Mouse (Mus musculus): Measurements from ENCODE around the gene Sct. TPM values are rescaled to one million over a fixed set of nuclear protein-coding genes. Genes with fewer than 3 reads are reported as not detected.
A peak's percentile ranks its signal among the peaks of the same experiment; 100 is the strongest.

Gene Sct
- polyA plus RNA-seq, 1 experiment from 2014 or later: 0.64 TPM

- no peak overlapping the region for H3K27ac ChIP-seq (ENCODE audit: poor library complexity, severe bottlenecking)
- H3K4me3 ChIP-seq: no peak overlapping the region
- H3K4me2 ChIP-seq: no peak overlapping the region
- no peaks in the 10 kb centered on the region for H3K27me3 ChIP-seq (replicated peaks)
- no peak overlapping the region for H3K9ac ChIP-seq
- no peak for ATAC-seq (ENCODE audit: insufficient number of reproducible peaks, low FRiP score)
- H3K36me3 ChIP-seq: peaks cover 90% of the 10 kb centered on the region
- WGBS: 89% methylated on average over 4 of the region's 4 CpGs
- no peaks in the 10 kb centered on the region for H3K9me3 ChIP-seq (replicated peaks)
- no peaks in the 10 kb centered on the region for H3K4me1 ChIP-seq (replicated peaks)
These were observed 25.6 kb upstream of the Sct start for GRCm38 (mm10) chr7:141304537-141304936.

GRCm38 (mm10) chr7:141302702-141303268, 23.9 kb upstream of the Sct start:
- Histone ChIP-seq H3K27ac (ENCODE audit: poor library complexity, severe bottlenecking) (no peak overlapping the region), H3K4me2 (no peak overlapping the region), H3K36me3 (peaks cover 82% of the 10 kb centered on the region), H3K9ac (no peak overlapping the region), H3K9me3 (replicated peaks) (no peaks in the 10 kb centered on the region), H3K27me3 (replicated peaks) (no peaks in the 10 kb centered on the region), H3K4me1 (replicated peaks) (no peaks in the 10 kb centered on the region), H3K4me3 (no peak overlapping the region)
- WGBS: 95% methylated on average over 1 of the region's 1 CpGs
- no peak for ATAC-seq (ENCODE audit: insufficient number of reproducible peaks, low FRiP score)

- H3K36me3 ChIP-seq: peaks cover 81% of the 10 kb centered on the region
- no peak overlapping the region for H3K27ac ChIP-seq (ENCODE audit: poor library complexity, severe bottlenecking)
- H3K9me3 ChIP-seq (replicated peaks): no peaks in the 10 kb centered on the region
- no peaks in the 10 kb centered on the region for H3K4me1 ChIP-seq (replicated peaks)
- WGBS: 91% methylated on average over 9 of the region's 9 CpGs
- ATAC-seq (ENCODE audit: insufficient number of reproducible peaks, low FRiP score): no peak
- no peak overlapping the region for H3K4me3 ChIP-seq
- peaks cover under 1% of the 10 kb centered on the region; the same call in 1 of the 2 replicates for H3K27me3 ChIP-seq (replicated peaks)
- H3K9ac ChIP-seq: no peak overlapping the region
- no peak overlapping the region for H3K4me2 ChIP-seq
These were observed 22.5 kb upstream of the Sct start for GRCm38 (mm10) chr7:141301386-141301785.

- H3K4me3 ChIP-seq: no peak overlapping the region
- H3K9me3 ChIP-seq (replicated peaks): no peaks in the 10 kb centered on the region
- no peak overlapping the region for H3K9ac ChIP-seq
- H3K27ac ChIP-seq (ENCODE audit: poor library complexity, severe bottlenecking): no peak overlapping the region
- H3K4me2 ChIP-seq: no peak overlapping the region
- H3K4me1 ChIP-seq (replicated peaks): peaks cover 9% of the 10 kb centered on the region
- ATAC-seq (ENCODE audit: insufficient number of reproducible peaks, low FRiP score): no peak
- H3K36me3 ChIP-seq: peaks cover 60% of the 10 kb centered on the region
- H3K27me3 ChIP-seq (replicated peaks): peaks cover 22% of the 10 kb centered on the region
- WGBS: 93% methylated on average over 8 of the region's 8 CpGs
These were observed 20.2 kb upstream of the Sct start for GRCm38 (mm10) chr7:141299175-141299574.

GRCm38 (mm10) chr7:141297926-141298650, 19.2 kb upstream of the Sct start:
- H3K27ac ChIP-seq (ENCODE audit: poor library complexity, severe bottlenecking): no peak overlapping the region
- H3K4me2 ChIP-seq: no peak overlapping the region
- WGBS: 64% methylated on average over 3 of the region's 3 CpGs
- peaks cover 19% of the 10 kb centered on the region for H3K4me1 ChIP-seq (replicated peaks)
- H3K9me3 ChIP-seq (replicated peaks): no peaks in the 10 kb centered on the region
- no peak for ATAC-seq (ENCODE audit: insufficient number of reproducible peaks, low FRiP score)
- H3K27me3 ChIP-seq (replicated peaks): peaks cover 33% of the 10 kb centered on the region
- no peak overlapping the region for H3K9ac ChIP-seq
- no peak overlapping the region for H3K4me3 ChIP-seq
- H3K36me3 ChIP-seq: peaks cover 50% of the 10 kb centered on the region

- H3K4me3 ChIP-seq: peak overlapping the region; percentile 37
- H3K27ac ChIP-seq (ENCODE audit: poor library complexity, severe bottlenecking): no peak overlapping the region
- 5% methylated on average over 22 of the region's 22 CpGs for WGBS
- H3K4me1 ChIP-seq (replicated peaks): peaks cover 29% of the 10 kb centered on the region
- no peaks in the 10 kb centered on the region for H3K9me3 ChIP-seq (replicated peaks)
- ATAC-seq (ENCODE audit: insufficient number of reproducible peaks, low FRiP score): no peak
- H3K4me2 ChIP-seq: peak overlapping the region; percentile 74
- peaks cover 18% of the 10 kb centered on the region; the same call in 1 of the 2 replicates for H3K36me3 ChIP-seq
- peak overlapping the region; percentile 34; the same call in 1 of the 2 replicates for H3K9ac ChIP-seq
- H3K27me3 ChIP-seq (replicated peaks): peaks cover 62% of the 10 kb centered on the region
These were observed 15.5 kb upstream of the Sct start for GRCm38 (mm10) chr7:141294479-141294878.

GRCm38 (mm10) chr7:141293852-141294471, 15.0 kb upstream of the Sct start:
- peak overlapping the region; percentile 74 for H3K4me2 ChIP-seq
- peaks cover 29% of the 10 kb centered on the region for H3K4me1 ChIP-seq (replicated peaks)
- no peaks in the 10 kb centered on the region for H3K9me3 ChIP-seq (replicated peaks)
- peaks cover 13% of the 10 kb centered on the region; the same call in 1 of the 2 replicates for H3K36me3 ChIP-seq
- ATAC-seq (ENCODE audit: insufficient number of reproducible peaks, low FRiP score): no peak
- under 1% methylated on average over 53 of the region's 53 CpGs for WGBS
- peaks cover 62% of the 10 kb centered on the region for H3K27me3 ChIP-seq (replicated peaks)
- peak overlapping the region; percentile 37 for H3K4me3 ChIP-seq
- peak overlapping the region; percentile 34 for H3K9ac ChIP-seq
- H3K27ac ChIP-seq (ENCODE audit: poor library complexity, severe bottlenecking): no peak overlapping the region

- H3K4me1 ChIP-seq (replicated peaks): peaks cover 29% of the 10 kb centered on the region
- no peak overlapping the region for H3K27ac ChIP-seq (ENCODE audit: poor library complexity, severe bottlenecking)
- no peak for ATAC-seq (ENCODE audit: insufficient number of reproducible peaks, low FRiP score)
- H3K36me3 ChIP-seq: peaks cover 11% of the 10 kb centered on the region; the same call in 1 of the 2 replicates
- H3K9me3 ChIP-seq (replicated peaks): no peaks in the 10 kb centered on the region
- H3K4me3 ChIP-seq: peak overlapping the region; percentile 51
- WGBS: 35% methylated on average over 15 of the region's 15 CpGs
- peak overlapping the region; percentile 91 for H3K4me2 ChIP-seq
- H3K27me3 ChIP-seq (replicated peaks): peaks cover 62% of the 10 kb centered on the region
- no peak overlapping the region; the same call in 1 of the 2 replicates for H3K9ac ChIP-seq
These were observed 13.9 kb upstream of the Sct start for GRCm38 (mm10) chr7:141292583-141293388.

- 3% methylated on average over 43 of the region's 46 CpGs for WGBS
- Histone ChIP-seq H3K36me3 (peaks cover 4% of the 10 kb centered on the region; the same call in 1 of the 2 replicates), H3K4me1 (replicated peaks) (peaks cover 29% of the 10 kb centered on the region), H3K9me3 (replicated peaks) (no peaks in the 10 kb centered on the region), H3K27me3 (replicated peaks) (peaks cover 62% of the 10 kb centered on the region), H3K4me2 (peak within 1 kb of the TSS; percentile 91), H3K27ac (ENCODE audit: poor library complexity, severe bottlenecking) (no peak within 1 kb of the TSS), H3K9ac (peak within 1 kb of the TSS; percentile 45; the same call in 1 of the 2 replicates), H3K4me3 (peak within 1 kb of the TSS; percentile 51)
- no peak for ATAC-seq (ENCODE audit: insufficient number of reproducible peaks, low FRiP score)
These were observed 13.1 kb upstream of the Sct start, which contains the start of gene Drd4 for GRCm38 (mm10) chr7:141291921-141292582. Gene Drd4 (plus strand): TSS chr7:141292006.

GRCm38 (mm10) chr7:141288042-141288441, 9.1 kb upstream of the Sct start:
- H3K9me3 ChIP-seq (replicated peaks): no peaks in the 10 kb centered on the region
- H3K36me3 ChIP-seq: no peaks in the 10 kb centered on the region
- no peak overlapping the region for H3K27ac ChIP-seq (ENCODE audit: poor library complexity, severe bottlenecking)
- no peak overlapping the region for H3K4me3 ChIP-seq
- H3K9ac ChIP-seq: no peak overlapping the region
- ATAC-seq (ENCODE audit: insufficient number of reproducible peaks, low FRiP score): no peak
- peaks cover 29% of the 10 kb centered on the region for H3K27me3 ChIP-seq (replicated peaks)
- WGBS: 71% methylated on average over 3 of the region's 3 CpGs
- peaks cover 10% of the 10 kb centered on the region; the same call in 1 of the 2 replicates for H3K4me1 ChIP-seq (replicated peaks)
- no peak overlapping the region for H3K4me2 ChIP-seq

Data from heart, embryonic 12.5 days (tissue).